Mouse (Mus musculus): ENCODE results near the gene Gltpd2. TPM values are rescaled to one million over a fixed set of nuclear protein-coding genes. Genes with fewer than 3 reads are reported as not detected.
"Not testable (repeated sequence)": the region's sequence is repeated elsewhere in the genome, so short reads cannot be mapped to it uniquely, and the experiment has no call there.

Gene Gltpd2
- polyA plus RNA-seq, 1 experiment = not detected

DNA sequence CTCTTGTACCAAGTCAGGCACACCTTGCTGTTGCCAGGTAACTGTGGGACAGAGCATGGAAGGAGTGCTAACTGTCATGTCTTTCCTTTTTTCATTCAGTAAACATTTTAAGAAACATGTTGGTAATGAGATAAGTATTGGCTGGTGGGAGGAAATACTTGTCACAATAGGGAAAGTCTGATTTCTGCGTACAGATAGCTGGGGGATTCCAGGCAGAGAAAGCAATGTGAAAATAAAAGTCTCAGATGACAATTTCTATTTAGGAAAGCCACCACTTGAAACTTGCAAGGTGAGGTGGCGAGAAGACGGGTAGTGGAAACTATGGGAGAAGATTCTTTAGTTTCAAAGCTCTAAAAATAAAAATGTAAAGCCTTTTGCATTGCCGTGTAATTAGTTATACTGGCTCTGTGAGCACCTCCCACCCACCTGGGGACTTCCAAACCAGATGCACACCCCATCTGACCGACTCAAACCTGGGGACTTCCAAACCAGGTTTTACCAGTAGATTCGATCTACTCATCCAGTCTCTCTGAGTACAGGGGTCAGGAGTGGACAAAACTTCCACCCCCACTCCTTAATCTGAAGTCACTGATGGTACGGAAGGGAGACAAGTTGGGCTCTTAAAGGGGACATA is 6.2 kb upstream of the Gltpd2 start:
- Histone ChIP-seq H3K4me1 (ENCODE audit: control insufficient read depth, insufficient read depth, low read length) (peaks cover 2% of the 10 kb centered on the region), H3K36me3 (ENCODE audit: control insufficient read depth, insufficient read depth, low read length, poor library complexity, severe bottlenecking) (no peaks in the 10 kb centered on the region), H3K9me3 (replicated peaks; ENCODE audit: control insufficient read depth, insufficient read depth, low read length, poor library complexity, severe bottlenecking) (no peaks in the 10 kb centered on the region), H3K27me3 (ENCODE audit: control insufficient read depth, insufficient read depth, low read length, poor library complexity, severe bottlenecking) (no peaks in the 10 kb centered on the region), H3K27ac (ENCODE audit: insufficient read depth, low read length) (no peak overlapping the region), H3K4me3 (ENCODE audit: low read depth, low read length) (no peak overlapping the region), H3K9ac (ENCODE audit: low read depth, poor library complexity, severe bottlenecking) (no peak overlapping the region)
- TF ChIP-seq POLR2A (IDR thresholded peaks at IDR 0.05; ENCODE audit: insufficient read depth, low read length) (no peak), EP300 (IDR thresholded peaks at IDR 0.05; ENCODE audit: insufficient read depth, low read depth, low read length) (no peak), CTCF (IDR thresholded peaks at IDR 0.05; ENCODE audit: low read depth, low read length) (no peak)

DNA sequence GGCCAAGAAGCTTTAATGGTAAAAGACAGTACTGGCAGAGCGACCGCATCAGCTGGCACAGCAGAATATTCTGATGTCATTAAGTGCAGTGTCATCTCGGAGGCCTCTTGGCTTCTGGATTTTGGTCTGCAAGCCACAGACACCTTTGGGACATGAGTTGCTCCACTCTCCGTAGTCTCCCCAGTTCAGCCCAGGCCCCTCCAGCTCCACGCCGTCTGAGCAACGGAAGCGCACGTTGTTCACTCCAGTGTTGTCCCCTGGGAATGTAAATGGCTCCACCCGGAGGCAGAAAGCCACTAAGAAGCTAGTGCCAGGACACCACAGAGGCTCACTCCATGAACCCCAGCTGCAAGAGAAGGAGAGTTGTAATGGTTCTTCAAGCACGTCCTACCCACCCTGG is 5.5 kb upstream of the Gltpd2 start:
- Histone ChIP-seq H3K9ac (ENCODE audit: low read depth, poor library complexity, severe bottlenecking) (no peak overlapping the region), H3K36me3 (ENCODE audit: control insufficient read depth, insufficient read depth, low read length, poor library complexity, severe bottlenecking) (no peaks in the 10 kb centered on the region), H3K4me3 (ENCODE audit: low read depth, low read length) (no peak overlapping the region), H3K9me3 (replicated peaks; ENCODE audit: control insufficient read depth, insufficient read depth, low read length, poor library complexity, severe bottlenecking) (no peaks in the 10 kb centered on the region), H3K27ac (ENCODE audit: insufficient read depth, low read length) (no peak overlapping the region), H3K27me3 (ENCODE audit: control insufficient read depth, insufficient read depth, low read length, poor library complexity, severe bottlenecking) (no peaks in the 10 kb centered on the region), H3K4me1 (ENCODE audit: control insufficient read depth, insufficient read depth, low read length) (peaks cover 2% of the 10 kb centered on the region)
- TF ChIP-seq CTCF (IDR thresholded peaks at IDR 0.05; ENCODE audit: low read depth, low read length) = no peak
- TF ChIP-seq EP300 (IDR thresholded peaks at IDR 0.05; ENCODE audit: insufficient read depth, low read depth, low read length) = no peak
- TF ChIP-seq POLR2A (IDR thresholded peaks at IDR 0.05; ENCODE audit: insufficient read depth, low read length) = no peak

DNA sequence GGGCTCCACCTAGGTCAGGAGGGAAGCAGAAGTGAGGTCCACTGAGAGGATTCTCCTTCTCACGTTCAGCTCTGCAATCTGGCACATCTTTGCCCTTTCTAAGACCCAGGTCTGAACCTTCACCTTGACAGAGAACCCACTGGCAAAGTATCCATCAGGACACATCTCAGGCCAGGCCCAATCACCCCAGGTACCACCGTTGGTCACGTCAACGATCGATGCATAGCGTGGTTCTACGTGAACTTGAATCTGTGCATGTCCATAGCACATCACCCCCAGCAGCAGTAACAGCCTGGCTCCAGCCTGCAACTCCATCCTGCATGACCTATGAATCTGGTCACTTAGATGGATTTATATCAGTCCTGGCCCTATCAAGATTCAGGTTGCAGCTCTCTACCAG is 4.7 kb upstream of the Gltpd2 start, which contains the start of gene Vmo1:
Vmo1 (minus strand) TSS at position 329 of the 400 bp plus-strand sequence.
- Histone ChIP-seq H3K27ac (ENCODE audit: insufficient read depth, low read length) (no peak within 1 kb of the TSS), H3K9ac (ENCODE audit: low read depth, poor library complexity, severe bottlenecking) (no peak within 1 kb of the TSS), H3K4me1 (ENCODE audit: control insufficient read depth, insufficient read depth, low read length) (peaks cover 2% of the 10 kb centered on the region), H3K4me3 (ENCODE audit: low read depth, low read length) (no peak within 1 kb of the TSS), H3K36me3 (ENCODE audit: control insufficient read depth, insufficient read depth, low read length, poor library complexity, severe bottlenecking) (no peaks in the 10 kb centered on the region), H3K27me3 (ENCODE audit: control insufficient read depth, insufficient read depth, low read length, poor library complexity, severe bottlenecking) (no peaks in the 10 kb centered on the region), H3K9me3 (replicated peaks; ENCODE audit: control insufficient read depth, insufficient read depth, low read length, poor library complexity, severe bottlenecking) (no peaks in the 10 kb centered on the region)
- TF ChIP-seq EP300 (IDR thresholded peaks at IDR 0.05; ENCODE audit: insufficient read depth, low read depth, low read length) = no peak
- TF ChIP-seq POLR2A (IDR thresholded peaks at IDR 0.05; ENCODE audit: insufficient read depth, low read length) = no peak
- no peak for TF ChIP-seq CTCF (IDR thresholded peaks at IDR 0.05; ENCODE audit: low read depth, low read length)

DNA sequence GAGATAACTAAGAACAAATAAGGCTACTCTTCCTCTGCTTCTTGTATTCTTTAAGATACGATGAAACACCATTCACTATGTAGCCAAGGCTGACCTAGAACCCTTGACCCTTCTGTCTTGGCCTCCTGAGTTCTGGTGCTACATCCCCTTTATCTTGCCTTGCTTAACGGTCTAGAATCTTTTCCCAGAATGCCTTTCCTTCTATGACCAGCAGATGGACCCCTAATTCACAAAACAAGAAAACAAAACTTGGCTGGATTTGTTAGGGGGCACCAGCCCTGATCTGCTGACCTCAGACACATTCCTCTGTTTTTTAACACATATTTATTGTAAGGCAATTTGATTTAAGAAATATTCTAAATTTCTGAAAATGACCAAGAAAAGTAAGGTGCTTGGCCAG is 2.6 kb upstream of the Gltpd2 start:
- Histone ChIP-seq H3K27me3 (ENCODE audit: control insufficient read depth, insufficient read depth, low read length, poor library complexity, severe bottlenecking) (no peaks in the 10 kb centered on the region), H3K9me3 (replicated peaks; ENCODE audit: control insufficient read depth, insufficient read depth, low read length, poor library complexity, severe bottlenecking) (no peaks in the 10 kb centered on the region), H3K27ac (ENCODE audit: insufficient read depth, low read length) (no peak overlapping the region), H3K4me3 (ENCODE audit: low read depth, low read length) (no peak overlapping the region), H3K4me1 (ENCODE audit: control insufficient read depth, insufficient read depth, low read length) (peaks cover 2% of the 10 kb centered on the region), H3K36me3 (ENCODE audit: control insufficient read depth, insufficient read depth, low read length, poor library complexity, severe bottlenecking) (no peaks in the 10 kb centered on the region), H3K9ac (ENCODE audit: low read depth, poor library complexity, severe bottlenecking) (no peak overlapping the region)
- TF ChIP-seq CTCF (IDR thresholded peaks at IDR 0.05; ENCODE audit: low read depth, low read length) = no peak
- TF ChIP-seq POLR2A (IDR thresholded peaks at IDR 0.05; ENCODE audit: insufficient read depth, low read length) = no peak
- no peak for TF ChIP-seq EP300 (IDR thresholded peaks at IDR 0.05; ENCODE audit: insufficient read depth, low read depth, low read length)

DNA sequence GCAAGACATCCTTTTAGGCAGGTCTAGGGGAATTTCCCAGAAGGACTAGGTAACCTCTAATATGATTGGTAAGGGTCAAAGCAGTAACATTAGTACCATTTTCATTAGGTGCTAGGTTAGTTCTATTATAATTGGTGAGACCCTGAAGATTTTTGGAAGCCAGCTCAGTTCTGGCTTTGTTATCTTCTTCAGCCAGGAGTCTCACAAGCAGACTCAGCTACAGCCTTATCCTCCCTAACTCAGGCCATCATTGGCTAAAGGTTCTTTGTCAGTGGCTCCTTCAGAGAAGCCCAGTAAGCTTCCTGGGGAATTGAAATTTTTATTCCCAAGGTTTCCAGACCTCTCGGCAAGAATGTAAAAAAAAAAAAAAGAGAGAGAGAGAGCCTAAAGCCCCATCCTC is 560 bp upstream of the Gltpd2 start:
- no peak for TF ChIP-seq CTCF (IDR thresholded peaks at IDR 0.05; ENCODE audit: low read depth, low read length)
- no peak for TF ChIP-seq POLR2A (IDR thresholded peaks at IDR 0.05; ENCODE audit: insufficient read depth, low read length)
- no peak for TF ChIP-seq EP300 (IDR thresholded peaks at IDR 0.05; ENCODE audit: insufficient read depth, low read depth, low read length)
- H3K9me3 ChIP-seq (replicated peaks; ENCODE audit: control insufficient read depth, insufficient read depth, low read length, poor library complexity, severe bottlenecking) = no peaks in the 10 kb centered on the region

DNA sequence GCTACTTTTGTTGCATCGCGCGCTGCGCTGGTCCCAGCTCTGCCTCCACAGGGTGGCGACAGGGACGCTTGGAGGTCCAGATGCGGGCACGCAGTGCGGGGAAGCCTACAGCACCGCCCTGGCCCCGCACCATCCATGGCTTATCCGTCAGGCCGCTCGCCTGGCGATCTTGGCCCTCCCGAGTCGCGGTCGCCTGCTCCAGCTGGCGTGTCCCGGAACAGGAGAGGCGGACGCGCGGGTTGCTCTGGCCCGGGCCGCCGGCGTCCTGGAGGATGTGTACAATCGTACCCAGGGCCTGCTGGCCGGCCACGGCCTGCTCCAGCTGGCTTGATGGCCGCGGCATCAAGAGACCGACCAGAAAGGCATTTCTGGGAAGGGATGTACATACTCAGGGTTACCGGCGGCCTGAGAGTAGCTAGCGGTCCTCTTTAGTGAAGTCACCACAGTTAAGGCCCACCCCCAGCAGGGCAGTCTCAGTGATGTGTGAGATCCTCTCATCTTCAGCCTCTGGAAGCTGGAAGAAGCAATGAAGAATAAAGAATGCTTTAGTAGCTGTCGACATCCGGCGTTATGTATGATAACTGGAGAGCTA is 1.3 kb downstream of the Gltpd2 start:
- peak overlapping the region; percentile 56 for H3K4me3 ChIP-seq (ENCODE audit: low read depth, low read length)
- no peaks in the 10 kb centered on the region for H3K27me3 ChIP-seq (ENCODE audit: control insufficient read depth, insufficient read depth, low read length, poor library complexity, severe bottlenecking)
- H3K9me3 ChIP-seq (replicated peaks; ENCODE audit: control insufficient read depth, insufficient read depth, low read length, poor library complexity, severe bottlenecking) = no peaks in the 10 kb centered on the region
- no peaks in the 10 kb centered on the region for H3K36me3 ChIP-seq (ENCODE audit: control insufficient read depth, insufficient read depth, low read length, poor library complexity, severe bottlenecking)
- peak overlapping the region; percentile 71 for H3K9ac ChIP-seq (ENCODE audit: low read depth, poor library complexity, severe bottlenecking)
- H3K27ac ChIP-seq (ENCODE audit: insufficient read depth, low read length) = no peak overlapping the region
- no peak for TF ChIP-seq POLR2A (IDR thresholded peaks at IDR 0.05; ENCODE audit: insufficient read depth, low read length)
- no peak for TF ChIP-seq EP300 (IDR thresholded peaks at IDR 0.05; ENCODE audit: insufficient read depth, low read depth, low read length)
- TF ChIP-seq CTCF (IDR thresholded peaks at IDR 0.05; ENCODE audit: low read depth, low read length) = no peak
- H3K4me1 ChIP-seq (ENCODE audit: control insufficient read depth, insufficient read depth, low read length) = peaks cover 2% of the 10 kb centered on the region

More for the DNA sequence above, 560 bp upstream of the Gltpd2 start:
- H3K4me1 ChIP-seq (ENCODE audit: control insufficient read depth, insufficient read depth, low read length) = peaks cover 2% of the 10 kb centered on the region
- no peak overlapping the region for H3K27ac ChIP-seq (ENCODE audit: insufficient read depth, low read length)
- H3K9ac ChIP-seq (ENCODE audit: low read depth, poor library complexity, severe bottlenecking) = no peak overlapping the region
- no peak overlapping the region for H3K4me3 ChIP-seq (ENCODE audit: low read depth, low read length)
- no peaks in the 10 kb centered on the region for H3K36me3 ChIP-seq (ENCODE audit: control insufficient read depth, insufficient read depth, low read length, poor library complexity, severe bottlenecking)
- no peaks in the 10 kb centered on the region for H3K27me3 ChIP-seq (ENCODE audit: control insufficient read depth, insufficient read depth, low read length, poor library complexity, severe bottlenecking)

DNA sequence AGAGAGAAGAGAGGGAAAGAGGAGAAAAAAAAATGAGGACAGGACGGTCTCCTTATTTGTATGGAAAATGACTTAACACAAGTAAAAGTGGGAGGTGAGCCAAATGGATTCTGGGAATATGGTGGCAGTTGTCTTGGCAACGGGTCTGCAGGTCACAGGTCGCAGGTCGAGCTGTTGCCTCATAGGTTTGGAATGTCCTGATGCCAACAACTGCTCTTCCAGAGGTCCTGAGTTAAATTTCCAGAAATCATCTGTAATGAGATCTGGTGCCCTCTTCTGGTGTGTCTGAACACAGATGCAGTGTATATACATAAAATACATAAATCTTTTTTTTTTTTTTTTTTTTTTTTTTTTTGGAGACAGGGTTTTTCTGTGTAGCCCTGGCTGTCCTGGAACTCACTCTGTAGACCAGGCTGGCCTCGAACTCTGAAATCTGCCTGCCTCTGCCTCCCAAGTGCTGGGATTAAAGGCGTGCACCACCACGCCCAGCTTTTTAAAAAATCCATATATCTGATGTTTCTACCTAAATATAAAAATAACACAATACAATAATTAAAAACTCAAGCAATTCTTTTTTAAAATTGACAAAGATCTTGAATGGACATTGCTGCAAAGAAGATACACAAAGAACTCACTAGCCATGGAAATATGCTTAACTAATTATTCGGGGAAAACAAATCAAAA is 4.5 kb downstream of the Gltpd2 start:
- not testable (repeated sequence) for H3K4me3 ChIP-seq (ENCODE audit: low read depth, low read length); H3K4me1 ChIP-seq (ENCODE audit: control insufficient read depth, insufficient read depth, low read length); H3K27ac ChIP-seq (ENCODE audit: insufficient read depth, low read length); H3K9me3 ChIP-seq (replicated peaks; ENCODE audit: control insufficient read depth, insufficient read depth, low read length, poor library complexity, severe bottlenecking); H3K27me3 ChIP-seq (ENCODE audit: control insufficient read depth, insufficient read depth, low read length, poor library complexity, severe bottlenecking); H3K9ac ChIP-seq (ENCODE audit: low read depth, poor library complexity, severe bottlenecking)
- H3K36me3 ChIP-seq (ENCODE audit: control insufficient read depth, insufficient read depth, low read length, poor library complexity, severe bottlenecking) = peaks cover 20% of the 10 kb centered on the region
